Mouse (Mus musculus) heart, postnatal 14 days (tissue): ENCODE measurements around the gene Rab1a. TPM values are rescaled to one million over a fixed set of nuclear protein-coding genes. Genes with fewer than 3 reads are reported as not detected.
"Not testable (repeated sequence)": the region's sequence is repeated elsewhere in the genome, so short reads cannot be mapped to it uniquely, and the experiment has no call there.

Experiments used
- DNase-seq, 2 experiments: peaks; one replicate each; pipeline ENCODE4 v3.0.0; 2021 to 2022
- intact Hi-C: fragments of 180-260 bp; cut with DNase I; formaldehyde crosslinking; loops from one replicate; pipeline ENCODE4 v1.15.1; 2025
- long read RNA-seq, 2 experiments: library from polyadenylated mRNA; stranded (forward); transcript quantifications; one replicate each; pipeline ENCODE4 v2.0.0; 2021
- total RNA-seq, 2 experiments: library from RNA; stranded (reverse); gene quantifications; 2 replicates each; pipeline ENCODE4 v1.2.3; 2021

Gene Rab1a
- 100 to 1,000 TPM; 134 to 141 TPM for total RNA-seq
- long read RNA-seq, experiment 1, transcript Rab1a-201 (6 exons, 2,827 nt), result major isoform, 181 of 189 reads
- long read RNA-seq, experiment 1, partial matches to known transcripts, result 3 of 189 reads
- long read RNA-seq, experiment 1, other reads (novel, unspliced or antisense), result 4 of 189 reads
- long read RNA-seq, experiment 2, transcript Rab1a-201 (6 exons, 2,827 nt), result major isoform, 155 of 165 reads
- long read RNA-seq, experiment 2, partial matches to known transcripts, result 6 of 165 reads
- long read RNA-seq, experiment 2, other reads (novel, unspliced or antisense), result 4 of 165 reads

DNA sequence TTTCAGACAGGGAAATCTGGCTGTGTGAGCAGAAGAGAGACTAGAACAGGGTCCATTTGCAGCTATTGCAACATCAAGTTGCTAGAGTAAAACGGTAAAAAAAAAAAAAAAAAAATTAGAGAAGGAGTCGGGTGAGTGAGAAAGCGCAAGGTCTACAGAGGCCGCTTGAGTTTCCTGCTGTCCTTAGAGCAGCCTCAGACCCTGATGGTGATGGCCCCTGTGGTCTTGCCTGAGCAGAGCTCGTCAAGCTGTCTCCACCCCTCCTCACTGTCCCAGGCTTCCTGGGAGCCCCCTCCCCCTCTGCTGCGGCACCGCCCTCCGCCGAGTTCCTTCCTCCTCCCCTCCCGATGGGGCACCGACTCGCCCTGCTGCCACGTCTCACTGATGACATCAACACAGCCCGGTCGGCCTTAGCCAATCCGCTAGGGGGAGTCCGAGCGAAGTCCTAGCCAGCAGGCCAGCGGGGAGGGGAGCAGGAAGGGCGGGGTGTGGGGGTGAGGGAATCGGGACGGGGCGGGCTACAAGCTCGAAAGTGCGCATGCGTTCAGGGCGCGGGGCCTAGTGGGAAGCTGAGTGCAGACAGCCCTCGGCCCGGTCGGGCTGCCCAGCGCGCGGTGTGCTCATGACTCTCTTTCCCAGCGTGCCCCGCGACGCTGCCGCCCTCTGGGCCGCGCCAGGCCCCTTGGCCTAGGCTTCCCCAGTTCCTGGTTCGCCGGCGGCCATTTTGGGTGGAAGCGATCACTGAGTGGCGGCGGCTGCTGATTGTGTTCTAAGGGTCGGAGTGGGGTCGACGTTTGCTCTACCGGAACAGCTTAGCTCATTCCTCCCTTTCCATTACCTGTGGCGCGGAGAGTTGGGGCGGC lies at the start of gene Rab1a:
TSS of gene Rab1a (plus strand) at position 720 of the 863 bp plus-strand sequence.
- intact Hi-C loops, result loop anchor here (2.0 to 10.0 kb wide), 3 partner anchors 68 to 276 kb away; partner anchors contain the start of genes Slc1a4 and Spred2
- DNase-seq, result peak; percentile 100

DNA sequence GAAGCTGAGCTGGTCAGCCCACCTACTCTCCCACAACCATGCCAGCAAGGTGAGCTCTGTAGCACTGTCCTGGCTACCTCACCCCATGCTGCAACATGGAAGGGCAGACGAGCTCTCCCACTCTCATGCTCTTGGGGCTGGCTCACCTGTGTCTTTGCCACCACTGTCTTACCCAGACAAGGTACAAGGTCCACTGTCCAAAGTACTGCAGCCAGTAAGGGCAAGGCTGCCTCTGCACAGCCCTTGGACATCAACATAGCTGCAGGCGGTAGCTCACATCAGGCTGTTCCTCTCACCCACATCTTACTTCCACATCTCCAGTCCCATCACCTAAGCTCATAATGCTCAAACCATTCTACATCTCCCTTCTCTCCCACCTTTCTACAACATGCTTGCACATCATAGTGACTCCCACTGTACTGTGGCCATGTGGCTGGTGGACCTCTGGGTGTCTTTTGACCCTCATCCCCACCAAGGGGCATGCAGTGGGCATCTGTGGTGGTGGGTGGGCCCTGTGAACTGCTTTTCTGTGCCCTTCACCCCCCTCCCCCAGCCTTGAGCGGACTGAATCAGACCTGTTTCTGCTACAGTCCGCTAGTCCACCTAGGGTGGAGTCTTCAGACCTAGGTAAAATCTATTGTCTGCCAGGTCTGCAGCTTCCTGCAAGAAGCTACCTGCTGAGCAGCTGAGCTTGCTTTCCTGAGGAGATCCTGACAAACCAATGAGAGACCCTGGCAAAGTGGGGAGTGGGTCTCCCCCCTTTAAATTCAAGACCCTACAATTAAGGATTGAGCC lies 48.9 kb upstream of the Rab1a start:
- intact Hi-C loops, result no loop called here
- DNase-seq, result no peak

DNA sequence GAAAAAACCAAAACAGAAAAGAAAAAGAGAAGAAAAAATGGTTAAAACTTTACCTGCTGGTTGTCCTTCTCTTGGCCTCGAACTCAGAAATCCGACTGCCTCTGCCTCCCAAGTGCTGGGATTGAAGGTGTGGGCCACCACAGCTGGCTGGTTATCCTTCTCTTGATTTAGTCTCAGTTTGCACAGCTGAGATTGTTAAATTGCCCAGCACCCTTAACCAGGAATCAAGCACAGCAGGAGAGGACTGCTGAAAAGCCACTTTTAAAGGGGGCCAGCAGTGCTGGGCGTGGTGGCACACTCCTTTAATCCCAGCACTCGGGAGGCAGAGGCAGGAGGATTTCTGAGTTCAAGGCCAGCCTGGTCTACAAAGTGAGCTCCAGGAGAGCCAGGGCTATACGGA lies 47.7 kb upstream of the Rab1a start:
- intact Hi-C loops, DNase-seq: not testable (repeated sequence)

DNA sequence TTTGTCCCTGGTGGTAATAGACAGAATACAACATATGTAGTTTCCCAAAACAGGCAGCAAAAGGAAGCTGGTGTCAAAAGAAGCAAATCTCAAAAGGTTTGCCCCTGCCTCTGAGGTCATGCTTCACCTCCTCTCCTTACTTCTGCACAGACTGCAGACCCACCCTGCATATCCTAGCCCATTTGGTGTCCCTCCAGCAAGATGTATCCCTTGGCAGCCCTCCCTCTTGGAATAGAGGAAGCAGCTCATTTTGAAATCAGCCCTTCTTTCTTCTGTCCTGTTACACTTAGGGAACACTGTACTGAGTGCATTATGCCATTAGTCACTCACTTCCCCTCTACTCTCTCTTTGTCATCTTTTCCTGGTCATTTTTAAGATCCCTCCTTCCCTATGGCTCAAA lies 42.4 kb upstream of the Rab1a start:
- intact Hi-C loops, result no loop called here
- DNase-seq, result peak; percentile 3 to 13

GRCm38 (mm10) chr11:20164979-20165867 lies 36.0 kb upstream of the Rab1a start:
- intact Hi-C loops, result no loop called here
- no peak for DNase-seq

GRCm38 (mm10) chr11:20165991-20166390 lies 35.2 kb upstream of the Rab1a start:
- intact Hi-C loops, result no loop called here
- DNase-seq, result no peak

- DNase-seq, intact Hi-C loops: not testable (repeated sequence)
These were observed 34.8 kb upstream of the Rab1a start for GRCm38 (mm10) chr11:20166476-20166875.

- intact Hi-C loops, result no loop called here
- DNase-seq, result no peak
These were observed 32.3 kb upstream of the Rab1a start for GRCm38 (mm10) chr11:20168972-20169371.

DNA sequence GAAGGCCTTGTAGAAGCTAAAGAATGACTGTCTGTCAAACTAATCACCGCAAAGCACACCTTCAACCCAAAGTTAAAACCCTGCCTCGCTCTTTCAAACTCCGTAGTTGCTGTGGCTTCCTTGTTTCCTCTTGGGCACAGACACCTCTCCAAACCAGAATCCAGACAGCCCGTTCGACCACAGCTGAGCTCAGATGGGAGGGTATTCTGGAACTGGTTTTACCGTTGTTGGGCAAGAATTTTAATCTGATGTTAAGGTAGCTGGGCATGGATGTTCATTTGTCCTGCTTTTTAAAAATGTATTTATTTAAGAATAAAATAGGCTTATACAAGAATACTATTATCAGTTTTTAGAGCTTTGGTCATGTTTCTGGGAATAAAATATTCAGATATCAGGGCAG lies 14.0 kb upstream of the Rab1a start:
- intact Hi-C loops, result no loop called here

DNA sequence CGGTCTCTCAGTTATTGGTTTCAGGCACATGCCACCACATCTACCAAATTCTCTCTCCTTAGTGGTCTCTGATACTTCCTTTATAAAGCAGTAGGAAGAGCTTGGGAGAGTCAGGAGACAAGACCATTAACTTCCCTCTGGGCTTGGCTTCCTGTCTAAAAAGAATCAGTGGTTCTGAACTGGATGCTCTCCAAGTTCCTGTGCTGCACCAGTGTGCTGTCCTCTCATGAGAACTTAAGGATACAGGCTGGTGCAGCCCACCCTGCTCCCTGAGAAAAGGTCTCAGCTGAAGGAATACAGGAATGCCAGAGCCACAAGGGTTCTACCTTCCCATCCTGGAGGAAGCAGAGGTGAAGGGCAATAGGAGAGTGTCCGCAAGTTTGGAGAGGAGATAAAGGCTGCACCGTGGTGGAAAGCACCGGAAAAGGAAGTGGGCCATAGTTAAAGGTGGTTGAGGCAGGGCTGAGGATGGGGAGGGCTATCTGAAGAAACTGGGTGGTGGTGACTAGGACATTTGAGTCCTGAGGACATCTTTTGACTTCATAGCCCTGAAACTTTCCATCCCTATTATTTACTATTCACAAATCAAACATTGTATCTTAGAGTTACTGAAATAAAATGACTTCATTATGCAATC lies 8.0 kb upstream of the Rab1a start:
- peak in 1 of 2 experiments; percentile 19 for DNase-seq
- intact Hi-C loops, result no loop called here

More for the DNA sequence above, 14.0 kb upstream of the Rab1a start:
- no peak for DNase-seq

DNA sequence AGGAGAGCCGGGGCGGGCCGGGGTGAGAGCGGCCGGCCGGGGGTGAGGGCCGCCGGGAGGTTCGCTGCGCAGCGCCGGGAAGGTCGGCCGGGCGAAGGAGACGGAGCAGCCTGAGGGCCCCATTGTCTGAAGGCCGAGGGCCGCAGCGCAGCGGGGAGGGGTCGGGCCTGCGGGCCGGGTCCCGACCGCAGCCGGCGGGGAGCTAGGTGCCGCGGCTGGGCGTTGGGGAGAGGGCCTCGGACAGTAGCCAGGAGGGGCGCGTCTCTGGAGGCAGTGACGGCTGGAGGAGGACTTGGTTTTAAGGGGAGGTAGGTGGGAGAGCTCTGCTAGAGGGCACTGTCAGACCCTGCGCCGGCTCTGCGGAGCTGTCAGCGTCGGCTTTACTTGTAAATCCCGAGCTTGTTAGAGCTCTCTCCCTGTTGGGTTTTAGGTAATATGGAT lies 449 bp downstream of the Rab1a start:
- intact Hi-C loops, result loop anchor here (2.0 to 10.0 kb wide), 3 partner anchors 69 to 277 kb away; partner anchors contain the start of genes Slc1a4 and Spred2
- peak; percentile 68 to 71 for DNase-seq

DNA sequence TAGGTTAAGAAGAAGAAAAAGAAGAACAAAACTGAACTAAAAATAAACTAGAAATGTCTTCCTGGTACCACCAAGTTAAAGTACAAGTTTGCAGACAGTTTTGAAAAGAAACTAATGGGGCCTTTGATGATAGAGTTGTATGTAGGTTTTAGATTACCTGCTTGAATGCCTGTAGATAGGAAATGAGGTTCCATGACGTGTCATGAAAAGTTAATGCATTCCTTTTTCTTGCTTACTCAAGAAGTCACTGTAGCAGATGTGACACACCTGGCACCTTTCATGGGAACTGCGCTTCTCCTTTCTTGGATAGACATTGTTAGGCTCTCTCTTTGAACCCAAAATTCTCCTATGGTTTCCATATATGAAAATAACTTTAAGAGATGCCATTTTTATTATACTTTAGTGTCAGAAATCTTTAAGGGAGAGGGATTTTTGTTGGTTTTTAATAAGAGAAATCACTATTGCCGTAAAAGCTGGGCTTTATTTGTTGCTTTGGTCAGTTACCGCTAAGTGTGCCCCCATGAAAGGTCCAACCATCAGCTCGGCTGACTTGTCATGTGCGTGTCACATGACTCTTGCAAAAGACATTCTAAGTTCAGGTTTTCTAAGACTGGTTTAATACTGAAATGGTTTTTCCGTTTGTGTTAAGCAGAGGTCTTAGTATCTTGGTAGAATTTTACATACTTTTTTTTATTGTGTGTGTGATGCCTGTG lies 1.2 kb downstream of the Rab1a start:
- DNase-seq, result no peak
- intact Hi-C loops, result loop anchor here (5.0 to 10.0 kb wide), 2 partner anchors 130 to 278 kb away; partner anchors contain the start of genes Slc1a4 and Spred2

DNA sequence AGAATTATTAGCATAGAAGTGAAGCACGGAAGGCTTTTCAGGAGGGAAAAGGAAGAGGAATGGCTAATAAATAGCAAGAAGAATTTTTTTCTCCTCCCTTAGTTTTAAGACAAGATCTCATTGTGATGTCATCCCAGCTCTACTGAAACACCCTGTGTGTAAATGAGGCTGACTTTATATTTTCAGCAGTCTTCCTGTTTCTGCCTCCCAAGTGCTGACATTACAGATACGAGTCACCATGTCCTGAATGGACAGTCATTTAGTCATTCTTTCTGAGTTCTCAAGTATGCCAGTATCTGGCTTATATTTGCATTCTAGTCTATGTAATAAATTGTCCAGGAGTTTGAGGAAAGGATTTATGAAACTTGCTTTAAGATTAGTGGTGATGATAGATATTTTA lies 3.1 kb downstream of the Rab1a start:
- intact Hi-C loops, result loop anchor here (2.0 to 10.0 kb wide), 3 partner anchors 38 to 280 kb away; partner anchors contain the start of genes Slc1a4 and Spred2

DNA sequence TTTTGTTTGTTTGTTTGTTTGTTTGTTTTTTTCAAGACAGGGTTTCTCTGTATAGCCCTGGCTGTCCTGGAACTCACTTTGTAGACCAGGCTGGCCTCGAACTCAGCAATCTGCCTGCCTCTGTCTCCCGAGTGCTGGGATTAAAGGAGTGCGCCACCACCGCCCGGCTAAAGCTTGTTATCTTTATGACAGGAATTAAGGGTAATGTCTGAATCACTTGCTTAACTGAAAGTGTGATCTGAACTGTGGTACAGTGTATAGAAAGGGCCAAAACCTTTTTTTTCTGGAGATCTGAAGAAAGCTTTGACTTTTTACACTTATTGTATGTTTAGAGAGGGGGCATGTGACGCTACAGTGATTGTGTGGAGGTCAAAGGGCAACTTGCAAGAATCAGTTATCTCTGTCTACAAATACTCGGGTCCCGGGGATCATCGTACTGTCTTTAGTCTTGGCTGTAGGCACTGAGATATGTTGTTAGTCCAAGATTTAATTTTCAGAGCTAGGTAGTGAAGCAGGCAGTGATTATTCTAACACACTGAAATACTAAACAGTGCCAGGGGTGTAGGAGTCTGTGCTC lies 3.7 kb downstream of the Rab1a start:
- DNase-seq, result no peak
- intact Hi-C loops, result loop anchor here (2.0 to 10.0 kb wide), 3 partner anchors 38 to 280 kb away; partner anchors contain the start of genes Slc1a4 and Spred2

More for the DNA sequence above, 3.1 kb downstream of the Rab1a start:
- DNase-seq, result no peak

GRCm38 (mm10) chr11:20205538-20205937 lies 4.3 kb downstream of the Rab1a start:
- DNase-seq, result no peak
- intact Hi-C loops, result loop anchor here (2.0 to 10.0 kb wide), 2 partner anchors 37 to 281 kb away; partner anchors contain the start of gene Spred2

DNA sequence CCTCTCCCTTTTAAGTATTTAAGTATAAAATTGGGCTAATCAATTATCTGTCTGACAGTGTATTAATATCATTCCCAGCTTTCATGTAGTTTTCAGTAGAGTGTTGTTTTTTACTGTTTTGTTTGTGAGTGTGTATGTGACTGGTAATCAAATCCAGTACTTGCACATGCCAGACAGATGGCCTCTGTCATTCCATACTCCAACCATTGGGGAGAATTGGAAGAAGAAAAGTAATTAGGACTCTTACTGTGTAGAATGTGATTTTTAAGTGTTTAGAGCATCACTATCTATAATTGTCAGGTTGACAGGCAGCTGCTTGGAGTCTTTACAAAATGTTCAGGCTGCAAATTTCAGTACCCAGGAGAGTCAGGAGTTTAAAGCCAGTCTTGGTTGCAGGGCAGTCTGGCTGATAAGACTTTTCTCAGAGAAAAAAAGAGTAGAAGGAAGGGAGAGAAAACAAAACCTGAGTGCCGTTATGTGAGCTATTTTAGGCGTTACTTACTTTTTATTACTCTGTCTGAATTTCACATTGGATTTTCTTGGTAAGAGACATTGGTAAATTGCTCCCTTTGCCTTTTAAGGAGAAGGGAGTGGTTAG lies 5.5 kb downstream of the Rab1a start:
- intact Hi-C loops, result loop anchor here (10.0 kb wide), 1 partner anchor 282 kb away; the partner anchor contains the start of gene Spred2
- no peak for DNase-seq

DNA sequence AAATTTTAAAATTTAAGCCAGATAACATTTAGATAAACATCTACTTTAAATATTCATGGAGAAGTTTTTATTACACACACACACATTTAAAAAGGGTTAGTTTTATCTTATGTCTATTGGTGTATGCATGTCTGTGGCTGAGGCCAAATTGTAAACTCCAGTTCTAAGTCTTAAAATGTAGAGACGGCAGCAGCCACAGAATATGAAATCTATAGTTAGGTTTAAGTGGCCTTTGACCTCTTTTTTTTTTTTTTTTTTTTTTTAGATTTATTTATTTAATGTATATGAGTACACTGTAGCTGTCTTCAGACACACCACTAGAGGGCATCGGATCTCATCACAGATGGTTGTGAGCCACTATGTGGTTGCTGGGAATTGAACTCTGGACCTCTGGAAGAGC lies 6.4 kb downstream of the Rab1a start:
- no peak for DNase-seq
- intact Hi-C loops, result loop anchor here (10.0 kb wide), 1 partner anchor 283 kb away; the partner anchor contains the start of gene Spred2
